In genomic region chr1:177983024-177983450, GRCm38 (mm10) we compare ENCODE assay signal across 8 mouse cellular contexts. TPM values are rescaled to one million over a fixed set of nuclear protein-coding genes. Genes with fewer than 3 reads are reported as not detected.
DNase-seq lines count a peak whose midpoint lies in the region; ATAC-seq lines count a peak whose summit lies in the region.
"Not testable (repeated sequence)": the region's sequence is repeated elsewhere in the genome, so short reads cannot be mapped to it uniquely, and the experiment has no call there.

Catspere2 (plus strand) TSS chr1:177983423.

- peak within 1 kb of the TSS; percentile 52 for H3K4me2 ChIP-seq in hindbrain, embryonic 12.5 days (replicated peaks)

- H3K9me3 ChIP-seq in hindbrain, embryonic 12.5 days (replicated peaks): not testable (repeated sequence)

- H3K4me1 ChIP-seq in hindbrain, embryonic 12.5 days: not testable (repeated sequence)

- H3K36me3 ChIP-seq in hindbrain, embryonic 12.5 days: not testable (repeated sequence)

- H3K27me3 ChIP-seq in hindbrain, embryonic 12.5 days: not testable (repeated sequence)

- H3K27ac ChIP-seq in hindbrain, embryonic 12.5 days: not testable (repeated sequence)

- ATAC-seq in hindbrain, embryonic 12.5 days (ENCODE audit: low FRiP score): peak; percentile 99

- H3K4me3 ChIP-seq in hindbrain, embryonic 12.5 days: peak within 1 kb of the TSS; percentile 63

- peak; percentile 93 for DNase-seq in NIH3T3 (ENCODE audit: low read depth)
- DNase-seq in cerebellum, postnatal 10 days: peak; percentile 97 to 99
- peak; percentile 96 to 97 for DNase-seq in frontal cortex, postnatal 10 days (ENCODE audit: low spot score in 2 of 2)
- DNase-seq in layer of hippocampus, postnatal 14 days (ENCODE audit: low spot score in 2 of 2): peak; percentile 97 to 98
- DNase-seq in lung, postnatal 14 days: peak; percentile 98
- DNase-seq in retina, adult 2 months (ENCODE audit: low read depth, low spot score): peak; percentile 91
- peak; percentile 100 for DNase-seq in thymus, postnatal 36 days

- WGBS in hindbrain, embryonic 12.5 days: under 1% methylated on average over 21 of the region's 21 CpGs

- H3K9ac ChIP-seq in hindbrain, embryonic 12.5 days: peak within 1 kb of the TSS; percentile 68

RNA-seq across cellular contexts. Expression of gene Catspere2, which starts in this region (rescaled TPM):
- 0.20 and 0.40 TPM in 2 replicates for polyA plus RNA-seq in hindbrain, embryonic 12.5 days (2016; fragmentation: Nextera tagmentation; extraction: Ambion mirVana)
- total RNA-seq in layer of hippocampus, postnatal 14 days (2021): 1 to 10 TPM; 2.2 to 3.0 TPM

Comparison
In these comparisons a context has a peak if more than half of its experiments do, and no peak if none do; other contexts are left out.
1. Peak in ATAC-seq, H3K4me3 ChIP-seq, H3K9ac ChIP-seq and H3K4me2 ChIP-seq in hindbrain, embryonic 12.5 days; RNA of the gene not detected or under 1 TPM.